Mouse (Mus musculus) B cell, adult 62 days (primary cell): Measurements from ENCODE around the gene Aida. TPM values are rescaled to one million over a fixed set of nuclear protein-coding genes. Genes with fewer than 3 reads are reported as not detected.

Experiments used
- total RNA-seq: library from RNA; stranded (reverse); gene quantifications from 4 replicates; pipeline ENCODE4 v1.2.4, GENCODE M21; 2023

The Aida gene
- total RNA-seq, result 65.9 to 78.6 TPM (median 75.2 TPM) in 4 replicates

DNA sequence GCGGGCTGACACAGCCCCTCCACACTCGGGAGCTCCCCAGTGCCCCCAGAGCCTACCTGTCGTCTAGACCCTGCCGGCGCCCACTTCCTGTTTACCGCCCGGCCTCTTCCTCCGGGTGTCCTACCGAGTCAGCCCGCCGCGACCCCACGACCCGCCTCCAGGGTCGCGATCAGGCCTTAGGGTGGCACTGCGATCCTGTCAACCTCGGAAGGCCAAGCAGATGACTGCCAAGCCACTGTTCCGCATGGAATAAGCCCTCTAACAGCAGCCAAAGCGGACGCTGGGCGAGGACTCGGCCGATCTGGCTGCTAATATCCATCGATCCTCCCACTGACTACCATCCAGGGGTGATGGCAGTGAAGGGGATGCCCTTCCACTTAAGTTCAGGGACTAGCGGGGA lies at the start of gene Aida:
Gene Aida (plus strand): TSS at position 126 of the 400 bp plus-strand sequence.

DNA sequence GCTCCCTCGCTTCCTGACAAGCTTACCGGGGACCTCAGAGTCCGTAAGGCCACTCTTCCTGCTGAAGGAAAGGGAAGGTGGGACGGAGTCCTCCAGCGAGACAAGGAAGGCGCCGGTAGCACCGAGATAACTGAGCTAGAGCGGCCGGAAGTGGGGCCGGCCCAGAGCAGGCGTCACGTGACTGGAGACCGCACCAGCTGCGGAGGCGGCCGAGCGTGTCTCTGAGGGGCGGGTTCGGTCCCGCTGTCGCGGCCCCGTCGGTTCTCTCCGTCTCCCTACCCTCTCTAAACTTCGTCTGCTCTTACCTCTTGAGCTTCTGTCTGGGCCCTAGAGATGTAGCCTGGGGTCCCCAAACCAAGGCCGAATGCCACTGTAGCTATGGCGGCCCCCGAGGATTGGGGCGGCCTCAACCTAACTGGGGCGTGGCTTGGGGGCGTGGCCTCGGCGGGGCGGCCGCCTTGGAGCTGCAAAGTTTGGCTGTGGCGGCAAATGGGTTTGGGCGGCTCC lies 540 bp downstream of the Aida start, which contains the start of gene Brox:
Gene Brox (minus strand): TSS at position 393 of the 507 bp plus-strand sequence.

DNA sequence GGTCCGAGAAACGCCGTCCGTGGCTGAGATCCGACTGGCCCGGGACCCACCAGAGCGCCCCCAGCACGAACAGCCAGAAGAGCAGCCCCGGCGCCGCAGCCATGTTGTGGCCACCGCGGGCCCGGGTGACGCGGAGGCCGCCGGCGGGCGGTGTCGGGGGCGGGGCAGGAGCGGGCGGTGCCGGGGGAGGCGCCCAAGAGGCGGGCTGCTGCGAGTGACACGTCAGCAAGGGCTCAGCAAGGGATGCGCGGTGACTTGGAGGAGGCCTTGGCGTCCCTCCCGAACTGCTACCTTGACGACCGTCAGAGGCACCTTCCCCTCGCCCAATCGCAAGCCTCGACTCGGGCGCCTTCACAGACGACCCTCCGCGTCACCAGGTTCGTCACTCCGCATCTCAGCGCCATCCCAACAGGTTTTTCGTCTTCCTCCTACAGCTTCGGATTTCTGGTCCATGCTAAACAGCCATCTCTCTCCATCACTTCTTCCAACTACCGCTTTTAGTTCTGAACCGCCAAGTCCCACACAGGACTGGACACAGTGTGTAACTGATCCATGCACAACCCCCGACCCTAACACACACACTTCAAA lies 73.1 kb downstream of the Aida start, which contains the start of gene Mia3:
Gene Mia3 (minus strand): TSS at position 127 of the 588 bp plus-strand sequence.

Other genes starting within 250 kb of the Aida start
- gene Disp1, start 75.1 kb upstream of the Aida start, total RNA-seq, result 12.8 to 18.1 TPM (median 13.5 TPM) in 4 replicates
- gene Brox, start 679 bp downstream of the Aida start, total RNA-seq, result 69.6 to 79.1 TPM (median 77.2 TPM) in 4 replicates
- gene Mia3, start 73.0 kb downstream of the Aida start, total RNA-seq, result 183 to 194 TPM (median 190 TPM) in 4 replicates
- 18.5 to 26.8 TPM (median 22.1 TPM) in 4 replicates for gene Taf1a, start 92.4 kb downstream of the Aida start, total RNA-seq
- gene Hhipl2, start 121.6 kb downstream of the Aida start, total RNA-seq, result not detected in 4 replicates